Mouse (Mus musculus) testis, adult 2 months (tissue): ENCODE results near the gene Scn5a. TPM values are rescaled to one million over a fixed set of nuclear protein-coding genes. Genes with fewer than 3 reads are reported as not detected.

Experiments used
- H3K27ac ChIP-seq: fragments of 200-500 bp; 2 replicates; pipeline ENCODE4 v1.5.1; 2012; ENCODE audit warnings: low read depth, low read length; ENCODE audit not compliant: control insufficient read depth, insufficient read depth
- H3K27me3 ChIP-seq: fragments of 200-500 bp; 2 replicates; pipeline ENCODE4 v1.6.1; 2012; ENCODE audit warnings: mild to moderate bottlenecking, low read length, moderate library complexity; ENCODE audit not compliant: control insufficient read depth, insufficient read depth
- H3K36me3 ChIP-seq: fragments of 200-500 bp; 2 replicates; pipeline ENCODE4 v1.6.1; 2012; ENCODE audit warnings: mild to moderate bottlenecking, low read length; ENCODE audit not compliant: control insufficient read depth, insufficient read depth
- H3K4me1 ChIP-seq: fragments of 200-500 bp; 2 replicates; pipeline ENCODE4 v1.6.1; 2012; ENCODE audit warnings: low read length; ENCODE audit not compliant: control insufficient read depth, insufficient read depth
- H3K4me3 ChIP-seq: fragments of 200-500 bp; 2 replicates; pipeline ENCODE4 v1.5.1; 2012; ENCODE audit warnings: low read depth, mild to moderate bottlenecking, low read length, moderate library complexity, mixed read lengths; ENCODE audit not compliant: control insufficient read depth
- CTCF ChIP-seq: fragments of 200-500 bp; IDR thresholded peaks from 2 replicates; pipeline ENCODE4 v1.5.1; 2012; ENCODE audit warnings: low read depth, mild to moderate bottlenecking, inconsistent platforms, low read length, moderate library complexity; ENCODE audit not compliant: control insufficient read depth, insufficient read depth, insufficient replicate concordance
- POLR2A ChIP-seq: fragments of 200-500 bp; IDR thresholded peaks from 2 replicates; pipeline ENCODE4 v1.6.1; 2012; ENCODE audit warnings: low read depth, mild to moderate bottlenecking, inconsistent platforms, low read length, moderate library complexity; ENCODE audit not compliant: control insufficient read depth
- polyA plus RNA-seq: library from polyadenylated mRNA; depleted of rRNA; stranded (reverse); fragments of >200 nt; gene quantifications from 2 replicates; pipeline ENCODE4 v1.2.3, GENCODE M21; 2012; rRNA removed

The Scn5a gene
- polyA plus RNA-seq, 1 experiment: 0.79 TPM

- no peaks in the 10 kb centered on the region for H3K27me3 ChIP-seq
- H3K4me1 ChIP-seq: peaks cover 10% of the 10 kb centered on the region
- TF ChIP-seq CTCF: no peak
- TF ChIP-seq POLR2A: no peak
- no peak overlapping the region for H3K4me3 ChIP-seq
- no peaks in the 10 kb centered on the region; the same call in none of the 2 replicates for H3K36me3 ChIP-seq
- peak overlapping the region; percentile 64; the same call in 1 of the 2 replicates for H3K27ac ChIP-seq
These were observed 121.7 kb downstream of the Scn5a start for GRCm38 (mm10) chr9:119457122-119457521.

- Histone ChIP-seq H3K36me3 (no peaks in the 10 kb centered on the region; the same call in none of the 2 replicates), H3K4me3 (no peak overlapping the region), H3K27ac (no peak overlapping the region), H3K4me1 (peaks cover 10% of the 10 kb centered on the region), H3K27me3 (no peaks in the 10 kb centered on the region)
- no peak for TF ChIP-seq POLR2A
- no peak for TF ChIP-seq CTCF
These were observed 122.8 kb downstream of the Scn5a start for GRCm38 (mm10) chr9:119455967-119456366.

GRCm38 (mm10) chr9:119445737-119446136 lies 133.1 kb downstream of the Scn5a start:
- Histone ChIP-seq H3K36me3 (0 out of 2 replicates have a peak, but pooled peaks cover 2% of the 10 kb centered on the region), H3K4me3 (peak overlapping the region; percentile 34), H3K4me1 (peaks cover 8% of the 10 kb centered on the region), H3K27ac (no peak overlapping the region), H3K27me3 (no peaks in the 10 kb centered on the region)
- no peak for TF ChIP-seq CTCF
- TF ChIP-seq POLR2A: no peak

- peak; percentile 78; the same call in 1 of the 2 replicates for TF ChIP-seq CTCF
- TF ChIP-seq POLR2A: peak; percentile 77
- peaks cover 8% of the 10 kb centered on the region for H3K4me1 ChIP-seq
- peak within 1 kb of the TSS; percentile 68 for H3K27ac ChIP-seq
These were observed 133.9 kb downstream of the Scn5a start, which contains the start of gene Exog for GRCm38 (mm10) chr9:119444738-119445429. Gene Exog, plus strand, starts transcription at chr9:119444943.

GRCm38 (mm10) chr9:119438498-119439000 lies 140.3 kb downstream of the Scn5a start:
- no peak overlapping the region for H3K4me3 ChIP-seq
- no peaks in the 10 kb centered on the region for H3K36me3 ChIP-seq
- no peak overlapping the region for H3K27ac ChIP-seq
- no peaks in the 10 kb centered on the region for H3K27me3 ChIP-seq
- TF ChIP-seq POLR2A (no peak), CTCF (no peak)
- H3K4me1 ChIP-seq: no peaks in the 10 kb centered on the region

More at GRCm38 (mm10) chr9:119444738-119445429, 133.9 kb downstream of the Scn5a start, which contains the start of gene Exog:
- Histone ChIP-seq H3K27me3 (no peaks in the 10 kb centered on the region), H3K4me3 (peak within 1 kb of the TSS; percentile 94), H3K36me3 (0 out of 2 replicates have a peak, but pooled peaks cover 1% of the 10 kb centered on the region)

GRCm38 (mm10) chr9:119438065-119438464 lies 140.8 kb downstream of the Scn5a start:
- Histone ChIP-seq H3K27ac (no peak overlapping the region), H3K36me3 (no peaks in the 10 kb centered on the region), H3K4me3 (no peak overlapping the region), H3K27me3 (no peaks in the 10 kb centered on the region), H3K4me1 (no peaks in the 10 kb centered on the region)
- no peak for TF ChIP-seq POLR2A
- no peak for TF ChIP-seq CTCF

- Histone ChIP-seq H3K27ac (no peak overlapping the region), H3K4me3 (no peak overlapping the region), H3K36me3 (no peaks in the 10 kb centered on the region), H3K27me3 (no peaks in the 10 kb centered on the region), H3K4me1 (no peaks in the 10 kb centered on the region)
- no peak for TF ChIP-seq POLR2A
- no peak for TF ChIP-seq CTCF
These were observed 143.0 kb downstream of the Scn5a start for GRCm38 (mm10) chr9:119435855-119436254.

Other genes starting within 250 kb of the Scn5a start
- 13.7 and 15.6 TPM in 2 replicates for gene Acaa1a, start 239.3 kb downstream of the Scn5a start, polyA plus RNA-seq
- gene Myd88, start 237.6 kb downstream of the Scn5a start, polyA plus RNA-seq: 13.0 and 14.8 TPM in 2 replicates
- gene Xylb, start 221.6 kb downstream of the Scn5a start, polyA plus RNA-seq: 6.5 and 6.9 TPM in 2 replicates
- 342 and 379 TPM in 2 replicates for gene Slc22a14, start 213.5 kb downstream of the Scn5a start, polyA plus RNA-seq
- gene Acvr2b, start 176.9 kb downstream of the Scn5a start, polyA plus RNA-seq: 2.3 and 2.5 TPM in 2 replicates
- gene Exog, start 134.1 kb downstream of the Scn5a start, polyA plus RNA-seq: 3.0 and 3.2 TPM in 2 replicates
- 0.68 and 0.91 TPM in 2 replicates for gene Scn10a, start 140.3 kb upstream of the Scn5a start, polyA plus RNA-seq
- 0.20 and 0.26 TPM in 2 replicates for gene Scn11a, start 246.4 kb upstream of the Scn5a start, polyA plus RNA-seq